Mouse (Mus musculus) G1E (cell line): Measurements from ENCODE around the gene Hist1h2aa.

ENCODE experiments used
- CTCF ChIP-seq: IDR thresholded peaks from 2 replicates; pipeline ENCODE4 v1.5.1; 2012; ENCODE audit warnings: low read depth, low read length, inconsistent platforms, mixed read lengths
- GATA1 ChIP-seq: IDR thresholded peaks from 2 replicates; pipeline ENCODE4 v1.6.1; 2012; ENCODE audit warnings: borderline replicate concordance, low read length, inconsistent platforms, mixed read lengths

- TF ChIP-seq CTCF (no peak), GATA1 (no peak)
These were observed 41.5 kb upstream of the Hist1h2aa start for GRCm38 (mm10) chr13:23892592-23893268.
